Mouse (Mus musculus) kidney, embryonic 14.5 days (tissue): Measurements from ENCODE around the gene Lpp. TPM values are rescaled to one million over a fixed set of nuclear protein-coding genes. Genes with fewer than 3 reads are reported as not detected.

ENCODE experiments used
- ATAC-seq: fragments of 200-750 bp; cut with Nextera tagmentation; 2 replicates; pipeline ENCODE4 v1.8.0; 2017; ENCODE audit warnings: moderate number of reproducible peaks, mild to moderate bottlenecking, moderate TSS enrichment, moderate library complexity; ENCODE audit not compliant: low FRiP score, low TSS enrichment
- H3K27ac ChIP-seq: fragments of 300-500 bp; sonication (generic); 2 replicates; pipeline ENCODE4 v1.5.1; 2014; ENCODE audit warnings: low read depth, mild to moderate bottlenecking, low read length, moderate library complexity, mixed read lengths
- H3K27me3 ChIP-seq: fragments of 300-500 bp; sonication (generic); 2 replicates; pipeline ENCODE4 v1.6.1; 2014; ENCODE audit warnings: mild to moderate bottlenecking, low read length; ENCODE audit not compliant: control insufficient read depth, insufficient read depth
- H3K36me3 ChIP-seq: fragments of 300-500 bp; sonication (generic); 2 replicates; pipeline ENCODE4 v1.6.1; 2014; ENCODE audit warnings: low read length, mixed read lengths; ENCODE audit not compliant: control insufficient read depth, insufficient read depth
- H3K4me1 ChIP-seq: fragments of 300-500 bp; sonication (generic); 2 replicates; pipeline ENCODE4 v1.6.1; 2014; ENCODE audit warnings: low read length, mixed read lengths; ENCODE audit not compliant: control insufficient read depth, insufficient read depth
- H3K4me2 ChIP-seq: fragments of 300-500 bp; sonication (generic); replicated peaks from 2 replicates; pipeline ENCODE4 v1.6.1; 2014; ENCODE audit warnings: low read depth, mild to moderate bottlenecking, low read length
- H3K4me3 ChIP-seq: fragments of 300-500 bp; sonication (generic); 2 replicates; pipeline ENCODE4 v1.5.1; 2014; ENCODE audit warnings: mild to moderate bottlenecking, low read length
- H3K9ac ChIP-seq: fragments of 300-500 bp; sonication (generic); 2 replicates; pipeline ENCODE4 v1.6.1; 2014; ENCODE audit warnings: low read depth, mild to moderate bottlenecking, low read length, moderate library complexity
- H3K9me3 ChIP-seq: fragments of 300-500 bp; sonication (generic); 2 replicates; pipeline ENCODE4 v1.6.1; 2016; ENCODE audit warnings: low read length; ENCODE audit not compliant: control insufficient read depth
- WGBS: fragments of 180-500 bp; shearing (Covaris S2); extraction: QIAGEN DNeasy Blood & Tissue Kit; methylation state at CpG from one replicate; pipeline ENCODE4 v1.1.7; 2014; 5-methylcytosine and 5-hydroxymethylcytosine counted together
- polyA plus RNA-seq: library from polyadenylated mRNA; unstranded; fragments of >200 nt; fragmentation: Nextera tagmentation; extraction: Ambion mirVana; gene quantifications from 2 replicates; pipeline ENCODE4 v1.2.1, GENCODE M21; 2014

The Lpp gene
- polyA plus RNA-seq, 1 experiment from 2014 or later: 49.2 TPM

- WGBS: 90% methylated on average over 3 of the region's 3 CpGs
- no peak for ATAC-seq
- H3K27me3 ChIP-seq: no peaks in the 10 kb centered on the region
- no peak overlapping the region for H3K27ac ChIP-seq
- no peak overlapping the region for H3K9ac ChIP-seq
- H3K9me3 ChIP-seq: no peaks in the 10 kb centered on the region
- no peaks in the 10 kb centered on the region for H3K36me3 ChIP-seq
- no peak overlapping the region for H3K4me2 ChIP-seq
- no peak overlapping the region for H3K4me3 ChIP-seq
- no peaks in the 10 kb centered on the region for H3K4me1 ChIP-seq
These were observed 539.5 kb downstream of the Lpp start for GRCm38 (mm10) chr16:24932816-24933215.

GRCm38 (mm10) chr16:24933691-24934090, 540.4 kb downstream of the Lpp start:
- WGBS: 64% methylated on average over 4 of the region's 4 CpGs
- H3K4me2 ChIP-seq: no peak overlapping the region
- H3K4me3 ChIP-seq: no peak overlapping the region
- no peak overlapping the region for H3K27ac ChIP-seq
- no peaks in the 10 kb centered on the region for H3K9me3 ChIP-seq
- H3K27me3 ChIP-seq: no peaks in the 10 kb centered on the region
- ATAC-seq: no peak
- H3K9ac ChIP-seq: no peak overlapping the region
- H3K36me3 ChIP-seq: no peaks in the 10 kb centered on the region
- H3K4me1 ChIP-seq: no peaks in the 10 kb centered on the region

GRCm38 (mm10) chr16:24941306-24942160, 548.2 kb downstream of the Lpp start:
- H3K9ac ChIP-seq: no peak overlapping the region
- WGBS: 49% methylated on average over 9 of the region's 9 CpGs
- ATAC-seq: peak; percentile 92
- no peaks in the 10 kb centered on the region for H3K9me3 ChIP-seq
- H3K4me1 ChIP-seq: peaks cover 14% of the 10 kb centered on the region; the same call in 1 of the 2 replicates
- H3K4me3 ChIP-seq: no peak overlapping the region
- no peaks in the 10 kb centered on the region for H3K27me3 ChIP-seq
- peak overlapping the region; percentile 8; the same call in 1 of the 2 replicates for H3K27ac ChIP-seq
- H3K36me3 ChIP-seq: no peaks in the 10 kb centered on the region
- H3K4me2 ChIP-seq: no peak overlapping the region

- Histone ChIP-seq H3K27me3 (no peaks in the 10 kb centered on the region), H3K4me1 (peaks cover 14% of the 10 kb centered on the region; the same call in 1 of the 2 replicates), H3K9me3 (no peaks in the 10 kb centered on the region), H3K27ac (peak overlapping the region; percentile 7; the same call in 1 of the 2 replicates), H3K4me3 (no peak overlapping the region), H3K9ac (no peak overlapping the region), H3K36me3 (no peaks in the 10 kb centered on the region), H3K4me2 (no peak overlapping the region)
- 23% methylated on average over 6 of the region's 6 CpGs for WGBS
- peak; percentile 79; the same call in 1 of the 2 replicates for ATAC-seq
These were observed 550.4 kb downstream of the Lpp start for GRCm38 (mm10) chr16:24943486-24944261.

- Histone ChIP-seq H3K27me3 (no peaks in the 10 kb centered on the region), H3K9ac (no peak overlapping the region), H3K4me2 (no peak overlapping the region), H3K4me3 (no peak overlapping the region), H3K36me3 (no peaks in the 10 kb centered on the region), H3K9me3 (no peaks in the 10 kb centered on the region), H3K4me1 (peaks cover 19% of the 10 kb centered on the region; the same call in 1 of the 2 replicates), H3K27ac (no peak overlapping the region)
- ATAC-seq: no peak
- 75% methylated on average over 1 of the region's 1 CpGs for WGBS
These were observed 553.0 kb downstream of the Lpp start for GRCm38 (mm10) chr16:24946356-24946755.

- no peaks in the 10 kb centered on the region for H3K9me3 ChIP-seq
- H3K4me1 ChIP-seq: peaks cover 25% of the 10 kb centered on the region; the same call in 1 of the 2 replicates
- no peak overlapping the region for H3K9ac ChIP-seq
- H3K4me3 ChIP-seq: no peak overlapping the region
- ATAC-seq: no peak
- H3K27ac ChIP-seq: no peak overlapping the region
- H3K27me3 ChIP-seq: no peaks in the 10 kb centered on the region
- no peaks in the 10 kb centered on the region for H3K36me3 ChIP-seq
- no peak overlapping the region for H3K4me2 ChIP-seq
- 76% methylated on average over 1 of the region's 1 CpGs for WGBS
These were observed 554.2 kb downstream of the Lpp start for GRCm38 (mm10) chr16:24947485-24947884.

GRCm38 (mm10) chr16:24948091-24948690, 554.9 kb downstream of the Lpp start:
- Histone ChIP-seq H3K9ac (no peak overlapping the region), H3K27ac (no peak overlapping the region), H3K4me2 (no peak overlapping the region), H3K27me3 (no peaks in the 10 kb centered on the region), H3K4me1 (peaks cover 24% of the 10 kb centered on the region; the same call in 1 of the 2 replicates), H3K36me3 (no peaks in the 10 kb centered on the region), H3K9me3 (no peaks in the 10 kb centered on the region), H3K4me3 (no peak overlapping the region)
- no peak for ATAC-seq
- 64% methylated on average over 3 of the region's 3 CpGs for WGBS

GRCm38 (mm10) chr16:24949265-24949664, 556.0 kb downstream of the Lpp start:
- WGBS: 88% methylated on average over 3 of the region's 3 CpGs
- Histone ChIP-seq H3K27ac (no peak overlapping the region), H3K9me3 (no peaks in the 10 kb centered on the region), H3K36me3 (no peaks in the 10 kb centered on the region), H3K4me1 (peaks cover 19% of the 10 kb centered on the region; the same call in 1 of the 2 replicates), H3K4me3 (no peak overlapping the region), H3K4me2 (no peak overlapping the region), H3K9ac (no peak overlapping the region), H3K27me3 (no peaks in the 10 kb centered on the region)
- ATAC-seq: no peak
